9 mouse cellular contexts compared by ENCODE assay signal in the genomic region with DNA sequence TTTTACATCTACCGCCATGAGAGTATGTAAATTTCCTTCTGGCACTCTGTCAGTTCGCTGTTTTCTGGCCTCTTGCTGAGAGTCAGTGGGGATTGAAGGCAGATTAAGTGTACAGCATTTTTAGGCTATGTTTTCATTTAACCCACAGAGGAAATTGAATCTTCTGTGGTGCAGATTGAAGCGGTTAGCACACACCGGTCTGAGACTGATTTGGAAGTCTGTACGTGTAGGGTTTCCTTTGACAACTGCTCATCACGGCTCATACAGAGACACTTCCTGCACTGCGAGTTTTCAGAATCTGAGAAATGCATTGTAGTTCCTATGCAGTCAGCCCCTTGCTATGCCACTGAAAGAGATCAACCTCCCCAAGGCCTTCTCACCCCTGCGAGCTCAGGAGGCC.
A peak's percentile ranks its signal among the peaks of the same experiment; 100 is the strongest.
DNase-seq lines count a peak whose midpoint lies in the region; ATAC-seq lines count a peak whose summit lies in the region.
"Had no signal": no experiment of that assay in that cellular context is flagged by ENCODE, and none has a peak within 500 bp of the region (broad histone marks: within the 10 kb centered on the region; RNA-seq: fewer than 3 reads in every experiment).

No protein-coding gene starts in this region.

- H3K27ac ChIP-seq in limb, embryonic 12.5 days = 0 out of 2 replicates have a peak overlapping the region, but pooled peaks have one; percentile 17
- no peak overlapping the region for H3K27ac ChIP-seq in limb, embryonic 10.5 days
- H3K27ac ChIP-seq in hindbrain, embryonic 14.5 days = peak overlapping the region; percentile 15; the same call in 1 of the 2 replicates
- H3K27ac ChIP-seq: midbrain, embryonic 12.5 days had no signal

- no peaks in the 10 kb centered on the region for H3K36me3 ChIP-seq in limb, embryonic 12.5 days
- H3K36me3 ChIP-seq in limb, embryonic 10.5 days = no peaks in the 10 kb centered on the region
- no peaks in the 10 kb centered on the region for H3K36me3 ChIP-seq in hindbrain, embryonic 14.5 days (replicated peaks; ENCODE audit: control insufficient read depth, insufficient read depth)
- H3K36me3 ChIP-seq: midbrain, embryonic 12.5 days had no signal

- H3K4me1 ChIP-seq in limb, embryonic 12.5 days (replicated peaks) = peaks cover 10% of the 10 kb centered on the region
- H3K4me1 ChIP-seq in limb, embryonic 10.5 days = peaks cover 24% of the 10 kb centered on the region
- H3K4me1 ChIP-seq in hindbrain, embryonic 14.5 days (replicated peaks; ENCODE audit: control insufficient read depth, insufficient read depth, low read length) = peaks cover 29% of the 10 kb centered on the region

- ATAC-seq in limb, embryonic 12.5 days (ENCODE audit: insufficient number of reproducible peaks, insufficient read depth, low FRiP score, low TSS enrichment, low read depth) = no peak
- ATAC-seq in hindbrain, embryonic 14.5 days (ENCODE audit: low FRiP score) = no peak

- H3K27me3 ChIP-seq in limb, embryonic 12.5 days = peaks cover 16% of the 10 kb centered on the region; the same call in 1 of the 2 replicates
- peaks cover 11% of the 10 kb centered on the region for H3K27me3 ChIP-seq in limb, embryonic 10.5 days (ENCODE audit: low read depth, poor library complexity, severe bottlenecking)
- H3K27me3 ChIP-seq in hindbrain, embryonic 14.5 days (ENCODE audit: control insufficient read depth, insufficient read depth, low read length) = no peaks in the 10 kb centered on the region

- H3K4me3 ChIP-seq in limb, embryonic 12.5 days (replicated peaks) = no peak overlapping the region
- H3K4me3 ChIP-seq in limb, embryonic 10.5 days = no peak overlapping the region
- no peak overlapping the region for H3K4me3 ChIP-seq in hindbrain, embryonic 14.5 days (replicated peaks; ENCODE audit: low read length)
- H3K4me3 ChIP-seq: midbrain, embryonic 12.5 days had no signal

- intact Hi-C loops in left cerebral cortex, postnatal 36 days (cut with DNase I) = no loop called here

- no peak for DNase-seq in limb, embryonic 10.5 days (ENCODE audit: low spot score)
- peak; percentile 82 for DNase-seq in T-cell, adult 2 months (ENCODE audit: low spot score)
- no peak for DNase-seq in hindbrain, embryonic 14.5 days (ENCODE audit: low spot score)
- peak; percentile 74 for DNase-seq in thymus, postnatal 0 days (ENCODE audit: low spot score)
- no peak for DNase-seq in adrenal gland, postnatal 25 days
- DNase-seq in left cerebral cortex, postnatal 36 days (ENCODE audit: low spot score in 2 of 2) = no peak
- DNase-seq: lung, adult 18-20 months had no signal

- WGBS in limb, embryonic 12.5 days = 54% methylated on average over 8 of the region's 8 CpGs
- WGBS in limb, embryonic 10.5 days = 77% methylated on average over 8 of the region's 8 CpGs
- 51% methylated on average over 8 of the region's 8 CpGs for WGBS in hindbrain, embryonic 14.5 days

- no peak overlapping the region for H3K4me2 ChIP-seq in limb, embryonic 12.5 days
- H3K4me2 ChIP-seq in hindbrain, embryonic 14.5 days (replicated peaks) = no peak overlapping the region
- H3K4me2 ChIP-seq: midbrain, embryonic 12.5 days had no signal

- H3K9ac ChIP-seq in limb, embryonic 12.5 days (replicated peaks) = no peak overlapping the region
- no peak overlapping the region for H3K9ac ChIP-seq in hindbrain, embryonic 14.5 days
- H3K9ac ChIP-seq: midbrain, embryonic 12.5 days had no signal

- H3K9me3 ChIP-seq in limb, embryonic 12.5 days = no peaks in the 10 kb centered on the region
- no peaks in the 10 kb centered on the region for H3K9me3 ChIP-seq in limb, embryonic 10.5 days (replicated peaks)
- no peaks in the 10 kb centered on the region for H3K9me3 ChIP-seq in hindbrain, embryonic 14.5 days (ENCODE audit: control insufficient read depth, low read length)
- H3K9me3 ChIP-seq: midbrain, embryonic 12.5 days had no signal

Comparison
In these comparisons a context has a peak if more than half of its experiments do, and no peak if none do; other contexts are left out.
1. DNase-seq: peak in T-cell, adult 2 months (single experiment) and thymus, postnatal 0 days (single experiment); none in limb, embryonic 10.5 days (single experiment), hindbrain, embryonic 14.5 days (single experiment), adrenal gland, postnatal 25 days (single experiment) and left cerebral cortex, postnatal 36 days (0 of 2).